Mouse (Mus musculus): ENCODE data around the gene Rnf225. TPM values are rescaled to one million over a fixed set of nuclear protein-coding genes. Genes with fewer than 3 reads are reported as not detected.

The Rnf225 gene
- polyA plus RNA-seq, 1 experiment from 2014 or later = 0.45 TPM

- no peak overlapping the region for H3K9ac ChIP-seq (ENCODE audit: low read length)
- no peak overlapping the region for H3K4me3 ChIP-seq (ENCODE audit: control insufficient read depth in 1 of 2, insufficient read depth in 1 of 2, low read depth in 1 of 2, low read length in 2 of 2)
- peaks cover 46% of the 10 kb centered on the region for H3K36me3 ChIP-seq (ENCODE audit: control insufficient read depth, insufficient read depth, low read length)
- 90% methylated on average over 25 of the region's 25 CpGs for WGBS
- no peak overlapping the region for H3K4me2 ChIP-seq (ENCODE audit: low read length)
- peaks cover 0 to 12% of the 10 kb centered on the region in 2 experiments; a peak in 2 of 4 replicates for H3K4me1 ChIP-seq (ENCODE audit: control insufficient read depth in 2 of 2, insufficient read depth in 2 of 2, low read length in 2 of 2)
- H3K9me3 ChIP-seq (ENCODE audit: control insufficient read depth, low read length) = no peaks in the 10 kb centered on the region
- H3K27ac ChIP-seq (replicated peaks in 1 of 2; ENCODE audit: control insufficient read depth in 1 of 2, insufficient read depth in 1 of 2, low read depth in 2 of 2, low read length in 2 of 2) = no peak overlapping the region
- ATAC-seq (ENCODE audit: insufficient number of reproducible peaks, insufficient read depth, low FRiP score, low read depth) = no peak
- H3K27me3 ChIP-seq (ENCODE audit: control insufficient read depth, insufficient read depth, low read length) = no peaks in the 10 kb centered on the region
These were observed 43.7 kb downstream of the Rnf225 start for GRCm38 (mm10) chr7:12970906-12971305.

- peaks cover 9% of the 10 kb centered on the region in 2 experiments for H3K4me1 ChIP-seq (ENCODE audit: control insufficient read depth in 2 of 2, insufficient read depth in 2 of 2, low read length in 2 of 2)
These were observed 50.6 kb downstream of the Rnf225 start, which contains the start of gene Zfp446 for GRCm38 (mm10) chr7:12977682-12978389. Zfp446 (plus strand) TSS chr7:12977848.

GRCm38 (mm10) chr7:12978931-12979722, 51.9 kb downstream of the Rnf225 start:
- Histone ChIP-seq H3K4me3 (ENCODE audit: control insufficient read depth in 1 of 2, insufficient read depth in 1 of 2, low read depth in 1 of 2, low read length in 2 of 2) (no peak overlapping the region), H3K27ac (replicated peaks in 1 of 2; ENCODE audit: control insufficient read depth in 1 of 2, insufficient read depth in 1 of 2, low read depth in 2 of 2, low read length in 2 of 2) (peak overlapping the region in 1 of 2 experiments; percentile 93; a peak in 3 of 4 replicates)
- 81% methylated on average over 18 of the region's 18 CpGs for WGBS

More at GRCm38 (mm10) chr7:12977682-12978389, 50.6 kb downstream of the Rnf225 start, which contains the start of gene Zfp446:
- under 1% methylated on average over 47 of the region's 49 CpGs for WGBS
- Histone ChIP-seq H3K27ac (replicated peaks in 1 of 2; ENCODE audit: control insufficient read depth in 1 of 2, insufficient read depth in 1 of 2, low read depth in 2 of 2, low read length in 2 of 2) (peak within 1 kb of the TSS; percentile 93 to 98), H3K27me3 (ENCODE audit: control insufficient read depth, insufficient read depth, low read length) (no peaks in the 10 kb centered on the region), H3K9me3 (ENCODE audit: control insufficient read depth, low read length) (no peaks in the 10 kb centered on the region), H3K36me3 (ENCODE audit: control insufficient read depth, insufficient read depth, low read length) (peaks cover 13% of the 10 kb centered on the region), H3K4me2 (ENCODE audit: low read length) (peak within 1 kb of the TSS; percentile 91), H3K9ac (ENCODE audit: low read length) (peak within 1 kb of the TSS; percentile 86), H3K4me3 (ENCODE audit: control insufficient read depth in 1 of 2, insufficient read depth in 1 of 2, low read depth in 1 of 2, low read length in 2 of 2) (peak within 1 kb of the TSS; percentile 68 to 92)
- ATAC-seq (ENCODE audit: insufficient number of reproducible peaks, insufficient read depth, low FRiP score, low read depth) = peak; percentile 98

GRCm38 (mm10) chr7:12979776-12980175, 52.6 kb downstream of the Rnf225 start:
- Histone ChIP-seq H3K4me2 (ENCODE audit: low read length) (no peak overlapping the region), H3K9ac (ENCODE audit: low read length) (no peak overlapping the region), H3K27ac (replicated peaks in 1 of 2; ENCODE audit: control insufficient read depth in 1 of 2, insufficient read depth in 1 of 2, low read depth in 2 of 2, low read length in 2 of 2) (no peak overlapping the region), H3K36me3 (ENCODE audit: control insufficient read depth, insufficient read depth, low read length) (peaks cover 7% of the 10 kb centered on the region; the same call in 1 of the 2 replicates), H3K9me3 (ENCODE audit: control insufficient read depth, low read length) (no peaks in the 10 kb centered on the region), H3K4me3 (ENCODE audit: control insufficient read depth in 1 of 2, insufficient read depth in 1 of 2, low read depth in 1 of 2, low read length in 2 of 2) (no peak overlapping the region), H3K27me3 (ENCODE audit: control insufficient read depth, insufficient read depth, low read length) (no peaks in the 10 kb centered on the region), H3K4me1 (ENCODE audit: control insufficient read depth in 2 of 2, insufficient read depth in 2 of 2, low read length in 2 of 2) (peaks cover 9% of the 10 kb centered on the region in 2 experiments)
- WGBS = 63% methylated on average over 6 of the region's 6 CpGs
- ATAC-seq (ENCODE audit: insufficient number of reproducible peaks, insufficient read depth, low FRiP score, low read depth) = no peak

More at GRCm38 (mm10) chr7:12978931-12979722, 51.9 kb downstream of the Rnf225 start:
- H3K36me3 ChIP-seq (ENCODE audit: control insufficient read depth, insufficient read depth, low read length) = peaks cover 7% of the 10 kb centered on the region; the same call in 1 of the 2 replicates
- H3K4me2 ChIP-seq (ENCODE audit: low read length) = peak overlapping the region; percentile 91
- H3K9me3 ChIP-seq (ENCODE audit: control insufficient read depth, low read length) = no peaks in the 10 kb centered on the region
- peak overlapping the region; percentile 86 for H3K9ac ChIP-seq (ENCODE audit: low read length)
- ATAC-seq (ENCODE audit: insufficient number of reproducible peaks, insufficient read depth, low FRiP score, low read depth) = no peak
- peaks cover 9% of the 10 kb centered on the region in 2 experiments for H3K4me1 ChIP-seq (ENCODE audit: control insufficient read depth in 2 of 2, insufficient read depth in 2 of 2, low read length in 2 of 2)
- no peaks in the 10 kb centered on the region for H3K27me3 ChIP-seq (ENCODE audit: control insufficient read depth, insufficient read depth, low read length)

- ATAC-seq (ENCODE audit: insufficient number of reproducible peaks, insufficient read depth, low FRiP score, low read depth) = no peak
These were observed 53.1 kb downstream of the Rnf225 start for GRCm38 (mm10) chr7:12980291-12980690.

More at GRCm38 (mm10) chr7:12980291-12980690, 53.1 kb downstream of the Rnf225 start:
- H3K4me1 ChIP-seq (ENCODE audit: control insufficient read depth in 2 of 2, insufficient read depth in 2 of 2, low read length in 2 of 2) = peaks cover 9% of the 10 kb centered on the region in 2 experiments
- H3K4me3 ChIP-seq (ENCODE audit: control insufficient read depth in 1 of 2, insufficient read depth in 1 of 2, low read depth in 1 of 2, low read length in 2 of 2) = no peak overlapping the region
- H3K36me3 ChIP-seq (ENCODE audit: control insufficient read depth, insufficient read depth, low read length) = peaks cover 7% of the 10 kb centered on the region; the same call in 1 of the 2 replicates
- H3K4me2 ChIP-seq (ENCODE audit: low read length) = no peak overlapping the region
- H3K9me3 ChIP-seq (ENCODE audit: control insufficient read depth, low read length) = no peaks in the 10 kb centered on the region
- WGBS = 81% methylated on average over 7 of the region's 7 CpGs
- no peaks in the 10 kb centered on the region for H3K27me3 ChIP-seq (ENCODE audit: control insufficient read depth, insufficient read depth, low read length)
- H3K9ac ChIP-seq (ENCODE audit: low read length) = no peak overlapping the region
- no peak overlapping the region for H3K27ac ChIP-seq (replicated peaks in 1 of 2; ENCODE audit: control insufficient read depth in 1 of 2, insufficient read depth in 1 of 2, low read depth in 2 of 2, low read length in 2 of 2)

Other genes starting within 250 kb of the Rnf225 start
- not detected in 2 replicates for gene Vmn2r55, start 242.4 kb upstream of the Rnf225 start, polyA plus RNA-seq (2014; fragmentation: Nextera tagmentation; extraction: Ambion mirVana)
- not detected in 2 replicates for gene Vmn2r56, start 192.4 kb upstream of the Rnf225 start, polyA plus RNA-seq (2014; fragmentation: Nextera tagmentation; extraction: Ambion mirVana)
- 5.6 and 6.6 TPM in 2 replicates for gene Zscan18, start 123.8 kb upstream of the Rnf225 start, polyA plus RNA-seq (2014; fragmentation: Nextera tagmentation; extraction: Ambion mirVana)
- 13.6 and 14.8 TPM in 2 replicates for gene Zfp329, start 108.6 kb upstream of the Rnf225 start, polyA plus RNA-seq (2014; fragmentation: Nextera tagmentation; extraction: Ambion mirVana)
- gene Zfp110, start 92.7 kb upstream of the Rnf225 start, polyA plus RNA-seq (2014; fragmentation: Nextera tagmentation; extraction: Ambion mirVana) = 22.6 and 22.7 TPM in 2 replicates
- gene Zfp128, start 46.2 kb upstream of the Rnf225 start, polyA plus RNA-seq (2014; fragmentation: Nextera tagmentation; extraction: Ambion mirVana) = 3.5 and 3.8 TPM in 2 replicates
- 12.7 TPM in 2 replicates for gene Zscan22, start 29.6 kb upstream of the Rnf225 start, polyA plus RNA-seq (2014; fragmentation: Nextera tagmentation; extraction: Ambion mirVana)
- 660 and 762 TPM in 2 replicates for gene Rps5, start 5.1 kb upstream of the Rnf225 start, polyA plus RNA-seq (2014; fragmentation: Nextera tagmentation; extraction: Ambion mirVana)
- gene Zfp324, start 38.4 kb downstream of the Rnf225 start, polyA plus RNA-seq (2014; fragmentation: Nextera tagmentation; extraction: Ambion mirVana) = 6.1 and 6.3 TPM in 2 replicates
- gene Zfp446, start 50.4 kb downstream of the Rnf225 start, polyA plus RNA-seq (2014; fragmentation: Nextera tagmentation; extraction: Ambion mirVana) = 4.4 and 5.2 TPM in 2 replicates
- gene Slc27a5, start 70.8 kb downstream of the Rnf225 start, polyA plus RNA-seq (2014; fragmentation: Nextera tagmentation; extraction: Ambion mirVana) = 0.08 TPM in 1 of 2 replicates, not detected in the other
- 210 and 224 TPM in 2 replicates for gene Trim28, start 71.7 kb downstream of the Rnf225 start, polyA plus RNA-seq (2014; fragmentation: Nextera tagmentation; extraction: Ambion mirVana)
- gene Zbtb45, start 82.6 kb downstream of the Rnf225 start, polyA plus RNA-seq (2014; fragmentation: Nextera tagmentation; extraction: Ambion mirVana) = 12.8 and 17.2 TPM in 2 replicates
- 153 and 165 TPM in 2 replicates for gene Chmp2a, start 107.4 kb downstream of the Rnf225 start, polyA plus RNA-seq (2014; fragmentation: Nextera tagmentation; extraction: Ambion mirVana)
- 151 and 180 TPM in 2 replicates for gene Ube2m, start 110.9 kb downstream of the Rnf225 start, polyA plus RNA-seq (2014; fragmentation: Nextera tagmentation; extraction: Ambion mirVana)
- 1.4 and 1.8 TPM in 2 replicates for gene Mzf1, start 127.3 kb downstream of the Rnf225 start, polyA plus RNA-seq (2014; fragmentation: Nextera tagmentation; extraction: Ambion mirVana)
- gene Vmn1r85, start 167.8 kb downstream of the Rnf225 start, polyA plus RNA-seq (2014; fragmentation: Nextera tagmentation; extraction: Ambion mirVana) = not detected in 2 replicates
- gene Vmn1r86, start 192.5 kb downstream of the Rnf225 start, polyA plus RNA-seq (2014; fragmentation: Nextera tagmentation; extraction: Ambion mirVana) = not detected in 2 replicates
- not detected in 2 replicates for gene Vmn1r87, start 212.7 kb downstream of the Rnf225 start, polyA plus RNA-seq (2014; fragmentation: Nextera tagmentation; extraction: Ambion mirVana)
- not detected in 2 replicates for gene Vmn1r88, start 232.2 kb downstream of the Rnf225 start, polyA plus RNA-seq (2014; fragmentation: Nextera tagmentation; extraction: Ambion mirVana)